Mouse (Mus musculus): ENCODE data around the gene Zfp106.

GRCm38 (mm10) chr2:120499971-120500471, 63.6 kb downstream of the Zfp106 start:
- TF ChIP-seq CTCF (IDR thresholded peaks at IDR 0.05; ENCODE audit: control insufficient read depth, insufficient read depth, insufficient replicate concordance, low read depth, low read length) (no peak), POLR2A (IDR thresholded peaks at IDR 0.05; ENCODE audit: control insufficient read depth, low read depth, low read length) (no peak)

Measured in testis, adult 2 months (tissue).